Mouse (Mus musculus) kidney, adult 2 months (tissue): ENCODE measurements around the gene Nlrp6. TPM values are rescaled to one million over a fixed set of nuclear protein-coding genes. Genes with fewer than 3 reads are reported as not detected.

Source experiments
- DNase-seq: peaks from one replicate; pipeline ENCODE4 v3.0.0; 2021
- H3K27ac ChIP-seq: fragments of 200-500 bp; 2 replicates; pipeline ENCODE4 v1.5.1; 2012; ENCODE audit warnings: low read depth, low read length, control low read depth, inconsistent platforms; ENCODE audit not compliant: insufficient read depth
- H3K27me3 ChIP-seq: fragments of 200-500 bp; replicated peaks from 2 replicates; pipeline ENCODE4 v1.6.1; 2012; ENCODE audit warnings: mild to moderate bottlenecking, moderate library complexity, low read length, inconsistent platforms; ENCODE audit not compliant: control insufficient read depth, insufficient read depth
- H3K36me3 ChIP-seq: fragments of 200-500 bp; 2 replicates; pipeline ENCODE4 v1.6.1; 2012; ENCODE audit warnings: mild to moderate bottlenecking, moderate library complexity, low read length, inconsistent platforms; ENCODE audit not compliant: control insufficient read depth, insufficient read depth
- H3K4me1 ChIP-seq: fragments of 200-500 bp; 2 replicates; pipeline ENCODE4 v1.6.1; 2011; ENCODE audit warnings: low read length; ENCODE audit not compliant: control insufficient read depth, insufficient read depth
- H3K4me3 ChIP-seq: fragments of 200-500 bp; 2 replicates; pipeline ENCODE4 v1.5.1; 2011; ENCODE audit warnings: mild to moderate bottlenecking, low read depth, low read length, control low read depth; ENCODE audit not compliant: insufficient read depth
- CTCF ChIP-seq: fragments of 200-500 bp; conservative IDR thresholded peaks from 2 replicates; pipeline ENCODE4 v1.5.1; 2011; ENCODE audit warnings: low read depth, mild to moderate bottlenecking, control low read depth, low read length, moderate library complexity, mixed read lengths; ENCODE audit not compliant: insufficient read depth, insufficient read length
- POLR2A ChIP-seq: fragments of 200-500 bp; IDR thresholded peaks from one replicate; pipeline ENCODE4 v1.6.1; 2011; ENCODE audit warnings: low read depth, low read length, control low read depth
- WGBS: fragments of 180-500 bp; shearing (Covaris S2); methylation state at CpG from one replicate; pipeline ENCODE4 v1.1.7; 2018; 5-methylcytosine and 5-hydroxymethylcytosine counted together
- polyA plus RNA-seq: library from polyadenylated mRNA; depleted of rRNA; stranded (reverse); fragments of >200 nt; gene quantifications from 2 replicates; pipeline ENCODE4 v1.2.3, GENCODE M21; 2012

Nlrp6 gene
- polyA plus RNA-seq, 1 experiment, result 56.6 TPM

DNA sequence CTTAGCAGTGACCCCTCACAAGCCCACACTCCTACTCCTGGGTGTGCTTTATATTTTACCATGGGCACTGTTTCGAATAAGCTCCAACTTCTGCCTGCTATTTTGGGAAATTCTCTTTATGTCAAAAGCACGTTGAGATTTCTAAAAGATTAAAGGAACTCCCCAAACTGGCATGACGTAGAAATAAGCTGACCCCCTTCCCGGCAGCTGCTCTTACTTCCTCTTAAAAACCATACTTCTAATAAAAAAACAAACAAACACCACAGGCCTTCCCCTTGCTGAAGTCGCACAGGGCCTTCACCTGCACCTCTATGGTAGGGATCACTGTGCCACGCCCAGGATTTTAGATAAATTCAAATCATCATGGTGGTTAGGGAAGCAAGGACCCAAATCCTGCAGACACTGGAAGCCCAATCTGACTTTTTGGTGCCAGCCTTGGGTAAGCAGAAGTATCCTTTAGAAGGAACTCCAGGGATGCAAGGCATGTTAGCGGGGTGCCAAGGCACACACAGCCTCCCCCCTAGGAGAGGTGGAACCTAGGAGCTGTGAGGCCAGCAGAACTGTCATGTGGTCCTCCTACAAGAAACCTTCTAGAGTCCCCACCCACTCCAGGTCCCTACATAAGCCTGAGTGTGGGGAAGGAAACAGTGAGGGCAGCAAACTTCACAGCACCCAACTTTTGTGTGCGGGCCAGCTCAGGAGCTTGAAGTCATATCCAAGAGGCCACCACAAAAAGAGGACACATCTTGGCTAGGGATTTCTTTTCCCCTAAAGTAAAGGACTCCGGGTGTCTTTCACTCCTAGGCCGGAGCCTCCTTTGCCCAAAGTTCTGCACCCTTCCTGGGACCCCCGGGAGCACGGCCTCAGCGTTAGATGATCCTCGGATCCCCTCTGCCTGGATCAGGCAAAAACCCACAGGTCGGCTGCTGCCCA, 33.4 kb downstream of the Nlrp6 start:
- Histone ChIP-seq H3K4me1 (no peaks in the 10 kb centered on the region), H3K36me3 (no peaks in the 10 kb centered on the region), H3K27me3 (no peaks in the 10 kb centered on the region), H3K4me3 (peak overlapping the region; percentile 68), H3K27ac (peak overlapping the region; percentile 60)
- TF ChIP-seq POLR2A, result no peak
- TF ChIP-seq CTCF, result no peak
- no peak for DNase-seq
- 44% methylated on average over 15 of the region's 15 CpGs for WGBS

DNA sequence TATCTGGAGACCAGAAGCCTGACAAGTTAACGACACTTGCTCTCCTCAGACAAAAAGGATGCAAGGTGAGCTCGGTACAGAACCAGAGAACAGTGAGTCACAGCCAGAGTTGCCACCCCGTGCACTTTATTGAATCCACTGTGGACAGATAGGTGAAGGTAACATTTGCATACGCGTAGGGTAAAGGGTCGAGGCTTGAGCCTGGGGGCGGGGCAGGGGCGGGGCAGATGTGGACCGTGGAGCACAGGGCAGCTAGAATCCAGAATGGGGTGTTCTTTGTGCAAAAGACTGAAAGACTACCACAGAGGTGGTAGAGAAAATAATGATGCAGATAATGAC, 34.0 kb downstream of the Nlrp6 start:
- under 1% methylated on average over 9 of the region's 9 CpGs for WGBS
- H3K27me3 ChIP-seq, result no peaks in the 10 kb centered on the region

DNA sequence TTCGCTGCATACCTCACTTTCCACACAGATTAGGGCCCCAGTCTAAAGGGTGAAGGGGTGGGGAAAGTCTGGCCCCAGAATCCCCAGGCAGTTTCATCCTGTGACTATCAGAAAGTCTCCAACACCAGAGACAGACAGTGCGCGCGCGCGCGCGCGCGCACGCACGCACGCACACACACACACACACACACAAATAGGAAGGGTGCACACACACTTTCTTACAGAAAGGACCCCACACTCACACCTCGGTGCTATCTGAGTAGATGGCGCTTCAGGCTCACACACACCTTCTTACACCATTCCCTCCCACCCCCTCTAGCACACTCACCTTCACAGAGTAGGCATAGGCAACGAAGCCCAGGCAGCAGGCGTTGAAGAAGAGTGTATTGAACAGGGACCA, 34.6 kb downstream of the Nlrp6 start:
- no peaks in the 10 kb centered on the region for H3K27me3 ChIP-seq
- H3K4me3 ChIP-seq, result peak overlapping the region; percentile 68
- H3K4me1 ChIP-seq, result no peaks in the 10 kb centered on the region
- no peak for TF ChIP-seq CTCF
- whole genome bisulfite sequencing, result 4% methylated on average over 17 of the region's 17 CpGs
- no peak for DNase-seq
- peak overlapping the region; percentile 83 for H3K27ac ChIP-seq
- no peaks in the 10 kb centered on the region for H3K36me3 ChIP-seq

More for the DNA sequence above, 34.0 kb downstream of the Nlrp6 start:
- peak overlapping the region; percentile 68 for H3K4me3 ChIP-seq
- DNase-seq, result no peak
- no peaks in the 10 kb centered on the region for H3K4me1 ChIP-seq
- TF ChIP-seq POLR2A, result no peak
- no peak for TF ChIP-seq CTCF
- H3K27ac ChIP-seq, result peak overlapping the region; percentile 52; the same call in 1 of the 2 replicates
- H3K36me3 ChIP-seq, result no peaks in the 10 kb centered on the region

- H3K4me3 ChIP-seq, result peak within 1 kb of the TSS; percentile 68
- no peaks in the 10 kb centered on the region for H3K4me1 ChIP-seq
- TF ChIP-seq POLR2A (no peak), CTCF (no peak)
- no peaks in the 10 kb centered on the region for H3K36me3 ChIP-seq
- peak; percentile 95 for DNase-seq
- H3K27ac ChIP-seq, result peak within 1 kb of the TSS; percentile 83
- 13% methylated on average over 11 of the region's 11 CpGs for WGBS
- no peaks in the 10 kb centered on the region for H3K27me3 ChIP-seq
Measured at GRCm38 (mm10) chr7:140955758-140956555, 35.3 kb downstream of the Nlrp6 start, which contains the start of the genes Gm45717 and Ifitm2. Gene Gm45717 (minus strand): TSS chr7:140955937. Gene Ifitm2 (minus strand): TSS chr7:140955987.

GRCm38 (mm10) chr7:140956556-140956869, 35.8 kb downstream of the Nlrp6 start:
- TF ChIP-seq POLR2A (no peak), CTCF (no peak)
- DNase-seq, result no peak
- 48% methylated on average over 6 of the region's 6 CpGs for WGBS
- Histone ChIP-seq H3K27ac (peak overlapping the region; percentile 79), H3K36me3 (no peaks in the 10 kb centered on the region), H3K4me3 (no peak overlapping the region), H3K4me1 (no peaks in the 10 kb centered on the region), H3K27me3 (no peaks in the 10 kb centered on the region)

DNA sequence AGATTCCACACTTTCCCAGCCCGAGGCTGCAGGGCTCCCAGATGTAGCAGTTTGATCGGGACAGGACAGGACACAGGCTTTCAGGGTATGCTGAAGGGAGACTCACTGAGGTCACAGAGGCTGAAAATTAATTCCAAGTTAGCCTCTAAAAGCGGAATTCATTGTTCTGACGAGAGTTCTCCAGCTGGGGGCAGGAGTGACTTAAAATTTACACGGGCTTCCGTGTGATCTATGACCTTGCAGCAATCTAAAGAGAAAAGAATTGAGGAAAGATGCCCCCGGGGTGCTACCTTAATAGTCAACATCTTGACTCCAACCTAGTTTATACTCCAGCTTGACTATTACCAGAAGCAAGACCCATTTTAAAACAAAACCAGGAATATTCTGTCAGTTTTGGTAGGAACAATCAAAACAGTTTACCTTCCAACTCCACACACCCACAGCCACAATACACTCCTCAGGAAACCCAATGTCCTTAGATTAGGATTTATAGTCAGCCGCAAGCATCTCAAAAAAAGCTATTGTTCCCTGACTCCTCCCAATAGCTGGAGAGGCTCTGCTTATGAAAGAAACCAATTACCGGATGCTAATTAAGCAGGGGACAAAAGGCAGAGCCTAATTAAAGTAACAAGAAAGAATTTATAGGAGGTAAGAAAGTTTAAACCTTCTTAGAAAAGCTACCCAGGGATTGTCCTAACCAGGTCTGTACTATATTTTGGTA, 38.6 kb downstream of the Nlrp6 start:
- H3K36me3 ChIP-seq, result no peaks in the 10 kb centered on the region
- no peaks in the 10 kb centered on the region for H3K27me3 ChIP-seq
- H3K4me3 ChIP-seq, result no peak overlapping the region
- 16% methylated on average over 9 of the region's 9 CpGs for WGBS
- TF ChIP-seq CTCF (no peak; the same call in 1 of the 2 replicates), POLR2A (no peak)
- peak overlapping the region; percentile 21 for H3K27ac ChIP-seq
- H3K4me1 ChIP-seq, result no peaks in the 10 kb centered on the region
- peak; percentile 73 for DNase-seq
